Mouse (Mus musculus) liver, adult 2 months (tissue): Measurements from ENCODE around the gene Il10rb.

ENCODE experiments used
- CTCF ChIP-seq: fragments of 200-500 bp; IDR thresholded peaks from 2 replicates; pipeline ENCODE4 v1.5.1; 2011; ENCODE audit warnings: low read depth, low read length, control low read depth
- POLR2A ChIP-seq: fragments of 200-500 bp; IDR thresholded peaks from 2 replicates; pipeline ENCODE4 v1.6.1; 2011; ENCODE audit warnings: low read length, control low read depth; ENCODE audit not compliant: insufficient read depth; ENCODE audit errors: extremely low read depth

DNA sequence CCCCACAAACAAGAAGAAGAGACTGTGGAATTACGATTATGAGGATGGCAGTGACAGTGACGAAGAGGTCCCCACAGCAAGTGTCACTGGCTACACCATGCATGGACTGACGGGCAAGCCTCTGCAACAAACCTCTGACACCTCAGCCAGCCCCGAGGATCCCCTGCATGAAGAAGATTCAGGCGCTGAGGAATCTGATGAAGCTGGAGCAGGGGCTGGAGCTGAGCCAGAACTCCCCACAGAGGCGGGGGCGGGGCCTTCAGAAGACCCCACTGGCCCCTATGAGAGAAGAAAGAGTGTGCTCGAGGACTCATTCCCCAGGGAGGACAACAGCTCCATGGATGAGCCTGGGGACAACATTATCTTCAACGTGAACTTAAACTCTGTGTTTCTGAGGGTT is 2.2 kb upstream of the Il10rb start:
- no peak for TF ChIP-seq POLR2A
- no peak for TF ChIP-seq CTCF
